Mouse (Mus musculus): ENCODE measurements around the gene Snap23.

Snap23 gene

DNA sequence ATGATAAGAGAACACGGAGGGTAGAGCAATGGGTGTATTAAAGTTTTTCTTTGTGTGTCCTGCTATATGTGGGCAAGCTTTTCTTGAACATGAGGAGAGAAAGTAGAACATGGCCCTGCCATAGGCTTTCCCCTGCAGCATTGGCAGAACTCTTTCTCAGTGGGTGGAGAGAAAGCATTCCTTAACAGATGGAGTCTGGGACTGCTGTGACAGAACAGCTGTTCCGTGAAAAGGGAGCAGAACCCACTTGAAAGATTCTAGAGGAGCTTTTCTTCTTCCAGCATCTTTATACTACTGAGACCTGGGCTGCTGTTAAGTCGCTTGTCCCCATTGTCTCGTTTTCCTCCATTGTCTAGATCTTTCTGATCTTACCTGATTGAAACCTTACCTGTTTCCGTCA, 22.3 kb downstream of the Snap23 start:
- no peak for DNase-seq (ENCODE audit: low read depth, low spot score)

DNA sequence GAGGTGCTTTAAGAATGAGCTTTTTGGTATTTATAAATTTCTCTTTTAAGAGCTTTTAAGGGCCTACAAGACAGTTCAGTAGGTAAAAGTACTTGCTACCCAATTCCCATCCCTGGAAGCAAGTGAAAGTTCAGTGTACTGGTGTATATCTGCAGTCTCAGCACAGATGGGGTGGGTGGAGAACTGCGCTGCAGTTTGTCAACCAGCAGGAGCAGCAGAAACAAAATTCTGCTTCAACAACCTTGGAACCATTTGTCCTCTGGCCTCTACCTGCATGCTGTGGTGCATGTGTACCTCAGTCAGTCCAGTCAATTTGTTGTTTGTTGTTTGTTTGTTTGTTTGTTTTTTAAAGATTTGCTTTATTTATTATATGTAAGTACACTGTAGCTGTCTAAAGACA, 24.8 kb downstream of the Snap23 start:
- DNase-seq (ENCODE audit: low read depth, low spot score), result no peak

DNA sequence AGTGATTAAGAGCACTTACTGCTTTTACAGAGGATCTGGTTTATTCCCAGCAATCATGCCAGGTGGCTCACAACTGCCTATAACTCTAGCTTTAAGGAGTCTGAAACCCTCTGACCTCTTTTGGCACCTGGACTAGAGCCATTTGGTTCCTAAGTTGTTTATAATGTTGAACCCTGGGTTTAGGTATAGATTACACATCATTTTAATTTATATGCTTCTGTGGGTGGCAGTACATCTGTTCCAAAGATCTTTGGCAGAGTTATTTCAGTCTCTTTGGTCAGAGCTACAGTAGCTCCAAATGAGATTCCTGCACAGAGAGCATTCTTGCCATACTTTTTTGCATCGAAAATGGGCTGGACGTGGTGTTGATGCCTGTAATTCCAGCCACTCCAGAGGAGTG, 30.3 kb downstream of the Snap23 start:
- no peak for DNase-seq (ENCODE audit: low read depth, low spot score)

DNA sequence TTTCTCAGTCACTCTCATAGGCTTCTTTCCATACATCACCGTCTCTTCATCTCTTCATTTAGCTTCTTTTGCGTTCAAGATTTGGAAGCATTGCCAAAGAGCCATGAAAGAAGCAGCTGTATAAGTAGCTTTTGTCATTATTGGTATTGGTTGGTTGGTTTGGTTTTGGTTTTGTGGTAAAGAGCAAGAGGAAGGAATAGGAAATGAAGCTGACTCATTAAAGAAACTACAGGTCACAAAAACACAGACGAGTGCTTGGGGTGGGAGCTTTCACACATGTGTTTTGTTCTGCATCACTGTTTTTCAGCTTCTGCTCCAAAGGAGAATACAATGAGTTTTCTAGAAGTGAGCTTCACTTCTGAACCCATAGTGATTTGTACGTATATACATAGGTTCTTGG, 32.0 kb downstream of the Snap23 start:
- DNase-seq (ENCODE audit: low read depth, low spot score), result no peak

DNA sequence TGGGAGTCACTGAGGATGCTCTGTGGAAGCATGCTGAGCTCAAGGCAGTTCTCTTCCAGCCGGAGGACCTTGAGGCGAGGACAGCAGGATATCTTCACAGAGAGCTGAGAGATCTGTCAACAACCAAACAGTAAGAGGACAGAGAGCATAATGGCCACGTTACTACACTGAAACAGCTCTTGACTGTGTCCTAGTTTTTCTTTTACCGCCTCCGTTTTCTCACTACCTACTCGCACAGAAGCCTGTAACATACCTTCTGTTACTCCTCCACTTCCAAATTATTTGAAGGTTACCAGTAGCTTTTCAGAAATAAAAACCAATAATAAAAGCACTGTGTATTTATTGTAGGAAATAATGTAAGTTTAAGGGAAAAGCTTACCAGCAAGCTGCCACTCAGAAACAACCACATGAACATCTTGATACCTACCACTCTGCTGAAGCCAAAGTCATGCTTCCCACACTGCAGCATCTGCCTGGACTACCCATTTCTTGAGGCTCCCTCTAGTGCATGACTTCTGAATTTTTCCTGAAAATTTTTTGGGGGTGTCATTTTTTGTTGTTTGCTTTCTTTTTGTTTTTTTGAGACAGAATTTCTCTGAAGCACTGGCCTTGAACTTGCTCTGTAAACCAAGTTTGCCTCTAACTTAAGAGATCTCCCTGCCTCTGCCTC, 38.7 kb downstream of the Snap23 start:
- no peak for DNase-seq (ENCODE audit: low read depth, low spot score)

DNA sequence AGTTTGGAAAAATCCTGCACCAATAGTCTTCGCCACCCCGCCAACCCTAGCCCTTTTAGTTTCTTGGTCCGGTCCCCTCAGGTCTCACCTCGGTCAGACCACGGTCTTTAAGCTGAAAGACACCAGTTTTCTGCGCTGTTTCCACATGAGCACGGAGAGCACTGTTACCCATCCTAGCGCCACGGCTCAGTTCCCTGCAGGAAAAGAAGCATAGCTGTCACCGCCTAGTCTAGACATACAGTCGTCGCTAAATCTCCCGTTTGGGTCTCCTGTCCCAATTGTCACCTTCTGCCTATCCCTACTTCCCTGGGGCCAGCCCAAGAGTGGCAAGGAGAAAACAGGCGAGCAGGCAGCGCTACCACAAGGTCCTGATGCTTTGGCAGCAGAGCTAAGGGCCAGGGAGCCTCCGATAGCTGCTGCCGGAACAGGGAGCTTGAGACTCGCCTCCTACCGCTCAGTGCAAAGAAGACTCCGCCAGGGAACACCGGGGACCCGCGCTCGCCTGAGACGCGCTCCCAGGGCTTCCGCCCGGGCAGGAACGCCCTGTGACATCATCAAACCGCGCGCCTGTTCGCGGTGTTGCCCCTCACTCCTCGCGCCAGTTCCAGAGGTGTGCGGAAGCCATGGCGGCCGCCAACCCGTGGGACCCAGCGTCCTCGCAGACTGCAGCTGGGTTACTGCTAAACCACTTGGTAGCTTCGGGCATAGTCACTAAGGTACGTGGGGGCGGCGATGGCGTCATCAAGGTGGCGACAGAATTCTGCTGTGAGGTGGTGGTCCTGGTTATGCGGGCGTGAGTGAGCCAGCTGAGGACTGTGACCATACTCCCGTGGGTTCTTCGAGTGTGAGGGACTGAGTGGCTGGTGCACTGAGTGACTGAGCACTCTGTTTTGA, 41.6 kb downstream of the Snap23 start, which contains the start of the genes Haus2 and Lrrc57:
TSS of gene Haus2 (plus strand) at position 554 of the 894 bp plus-strand sequence.
TSS of gene Lrrc57 (minus strand) at position 691 of the 894 bp plus-strand sequence.
- peak; percentile 83 for DNase-seq (ENCODE audit: low read depth, low spot score)

DNA sequence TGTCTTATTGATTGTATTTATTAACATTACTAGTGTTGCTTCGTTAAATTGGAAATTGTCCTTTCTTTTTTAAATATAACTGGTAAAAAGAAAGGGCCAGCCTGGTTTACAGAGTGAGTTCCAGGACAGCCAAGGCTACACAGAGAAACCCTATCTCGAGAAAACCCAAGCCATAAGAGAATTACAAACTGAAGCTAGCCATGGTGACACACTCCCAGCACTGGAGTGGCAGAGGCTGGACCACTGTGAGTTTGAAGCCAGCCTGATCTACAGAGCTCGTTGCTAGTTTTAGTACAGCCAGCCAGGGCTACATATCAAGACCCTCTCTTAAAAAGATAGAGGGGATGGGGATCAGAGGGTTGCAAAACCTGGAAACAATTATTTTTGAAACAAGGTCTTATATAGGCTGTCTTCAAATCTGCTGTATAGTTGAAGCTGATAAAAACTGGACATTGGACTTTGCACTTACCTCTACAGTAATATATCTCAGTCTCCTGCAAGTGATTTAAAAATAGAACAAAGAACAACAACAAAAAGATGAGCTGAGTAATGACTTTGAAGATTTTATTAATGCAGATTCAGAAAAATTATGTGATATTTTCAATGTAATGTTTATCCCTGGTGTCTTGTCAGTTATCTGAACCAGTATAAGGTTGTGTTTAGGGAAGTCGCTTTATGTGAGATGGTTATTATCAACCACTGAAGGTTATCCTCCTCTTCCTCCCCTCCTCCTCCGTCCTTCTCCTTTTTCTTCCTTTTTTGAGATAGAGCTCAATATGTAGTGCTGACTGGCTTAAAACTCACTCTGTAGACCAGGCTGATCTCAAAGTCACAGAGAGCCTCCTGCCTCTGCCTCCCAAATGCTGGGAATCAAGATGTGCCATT, 49.0 kb downstream of the Snap23 start:
- DNase-seq (ENCODE audit: low read depth, low spot score), result no peak

DNA sequence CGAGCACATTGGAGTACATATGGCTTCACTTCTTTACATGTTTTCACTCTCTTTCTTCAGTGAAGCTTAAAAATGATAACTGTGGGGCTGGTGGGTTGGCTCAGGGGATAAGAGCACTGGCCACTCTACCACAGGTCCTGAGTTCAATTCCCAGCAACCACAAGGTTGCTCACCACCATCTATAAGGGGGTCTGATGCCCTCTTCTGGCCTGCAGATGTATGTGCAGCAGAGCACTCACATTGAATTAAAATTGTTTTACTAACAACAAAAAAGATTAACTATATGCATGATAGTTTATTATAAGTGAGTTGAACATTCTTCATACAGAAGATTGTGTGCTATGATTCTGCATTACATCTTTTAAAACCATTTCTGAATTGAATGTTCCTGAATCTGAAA, 52.1 kb downstream of the Snap23 start:
- no peak for DNase-seq (ENCODE audit: low read depth, low spot score)

DNA sequence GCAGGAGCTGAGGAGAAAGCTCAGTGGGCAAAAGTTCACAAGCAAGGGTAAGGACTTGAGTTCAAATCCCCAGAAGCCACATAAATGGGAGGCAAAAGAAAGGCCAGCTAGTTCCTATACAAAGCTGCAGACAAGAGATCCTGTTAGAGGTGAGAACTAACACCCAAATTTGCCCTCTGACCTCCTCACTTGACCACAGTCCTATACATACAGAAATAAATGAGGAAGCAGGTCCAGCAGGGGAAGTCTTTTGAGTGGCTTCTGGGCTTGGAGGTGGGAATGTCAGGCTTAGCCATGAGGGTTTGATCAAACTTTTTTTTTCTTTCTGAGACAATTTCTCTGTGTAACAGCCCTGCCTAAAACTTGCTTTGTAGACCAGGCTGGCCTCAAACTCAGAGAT, 55.4 kb downstream of the Snap23 start:
- no peak for DNase-seq (ENCODE audit: low read depth, low spot score)

DNA sequence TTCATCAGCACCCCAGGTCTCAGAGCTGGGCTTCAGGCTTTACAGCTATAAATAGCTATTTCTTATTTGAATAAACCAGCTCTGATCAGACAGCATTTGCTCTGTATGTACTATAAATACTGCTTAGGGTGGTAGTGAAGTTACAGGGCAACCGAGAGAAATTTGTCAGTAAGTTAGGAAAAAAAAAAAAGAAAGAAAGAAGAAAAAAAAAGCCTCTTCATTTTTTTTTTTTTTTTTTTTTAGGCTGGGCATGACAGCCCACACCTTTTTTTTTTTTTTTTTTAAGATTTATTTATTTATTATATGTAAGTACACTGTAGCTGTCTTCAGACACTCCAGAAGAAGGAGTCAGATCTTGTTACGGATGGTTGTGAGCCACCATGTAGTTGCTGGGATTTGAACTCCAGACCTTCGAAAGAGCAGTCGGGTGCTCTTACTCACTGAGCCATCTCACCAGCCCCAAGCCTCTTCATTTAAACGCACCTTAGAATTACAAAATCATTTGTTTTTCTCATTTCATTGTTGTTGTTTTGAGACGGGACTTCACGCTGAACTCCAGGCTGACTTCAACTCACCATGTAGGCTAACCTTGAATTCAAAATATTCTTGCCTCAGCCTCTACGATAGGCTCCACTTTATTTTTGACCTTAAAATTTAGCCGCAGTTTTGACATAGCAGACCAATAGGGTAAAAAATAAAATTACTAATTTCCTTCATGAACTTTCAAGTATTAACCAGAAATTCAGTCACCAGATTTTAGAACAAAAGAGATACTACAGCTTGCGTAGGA, 60.8 kb downstream of the Snap23 start:
- no peak for DNase-seq (ENCODE audit: low read depth, low spot score)

DNA sequence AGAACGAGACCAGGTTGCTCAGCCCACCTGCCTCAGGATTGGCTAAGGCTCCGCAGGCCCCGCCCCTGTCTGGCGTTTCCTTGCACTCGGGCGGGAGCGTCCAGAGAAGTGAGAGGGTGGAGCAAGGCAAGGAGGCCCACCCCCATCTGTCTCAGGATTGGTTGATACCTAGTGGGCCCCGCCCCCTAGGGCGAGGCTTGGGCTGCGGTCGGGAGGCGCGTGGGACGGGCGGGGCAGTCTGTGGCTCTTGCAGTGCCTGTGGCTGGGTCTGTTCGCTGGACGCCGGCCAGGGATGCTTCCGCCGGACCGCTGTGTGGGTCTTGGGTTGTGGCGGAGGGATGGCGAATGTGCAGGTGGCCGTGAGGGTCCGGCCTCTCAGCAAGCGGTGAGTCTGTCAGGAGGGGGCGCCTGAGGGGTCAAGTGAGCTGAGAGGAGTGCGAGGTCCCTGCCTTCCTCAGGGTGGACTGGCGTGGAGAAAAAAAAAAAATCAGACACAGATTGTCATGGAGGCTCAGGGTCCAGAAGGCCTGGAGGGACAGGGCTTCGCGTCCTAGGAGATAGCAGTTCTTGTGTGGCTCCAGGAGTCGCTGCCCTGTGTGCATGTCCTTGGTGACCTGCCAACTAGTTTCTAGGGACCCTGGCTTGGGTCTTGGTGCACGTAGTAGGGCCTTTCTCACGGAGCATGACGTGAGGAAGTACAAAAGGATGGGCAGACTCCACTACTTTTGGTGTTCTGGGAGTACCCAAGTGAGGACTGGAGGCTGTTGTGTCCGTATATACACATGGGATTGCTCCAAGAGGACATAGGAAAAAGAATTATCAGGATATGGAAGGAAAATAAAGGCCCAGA, 61.6 kb downstream of the Snap23 start, which contains the start of gene Stard9:
TSS of gene Stard9 (plus strand) at position 236 of the 850 bp plus-strand sequence.
- DNase-seq (ENCODE audit: low read depth, low spot score), result peak; percentile 97

DNA sequence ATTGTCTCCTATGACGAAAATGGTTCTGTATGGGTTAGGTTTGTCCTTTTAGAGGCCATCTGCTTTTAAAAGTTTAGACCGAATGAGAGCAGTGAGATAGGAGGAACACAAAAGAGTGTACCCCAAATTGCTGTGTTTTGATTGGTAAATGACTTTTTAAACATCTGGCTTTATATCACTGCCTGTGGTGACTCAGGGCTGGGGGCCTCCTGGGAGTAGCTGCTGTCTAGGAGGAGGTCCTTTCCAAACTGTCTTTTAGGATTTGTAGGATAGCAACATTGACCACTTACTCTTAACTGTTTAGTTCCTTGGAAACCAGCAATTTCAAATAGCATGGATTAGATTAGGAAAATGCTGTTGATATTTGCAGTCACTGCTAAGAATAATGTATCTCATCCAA, 62.8 kb downstream of the Snap23 start:
- DNase-seq (ENCODE audit: low read depth, low spot score), result no peak

DNA sequence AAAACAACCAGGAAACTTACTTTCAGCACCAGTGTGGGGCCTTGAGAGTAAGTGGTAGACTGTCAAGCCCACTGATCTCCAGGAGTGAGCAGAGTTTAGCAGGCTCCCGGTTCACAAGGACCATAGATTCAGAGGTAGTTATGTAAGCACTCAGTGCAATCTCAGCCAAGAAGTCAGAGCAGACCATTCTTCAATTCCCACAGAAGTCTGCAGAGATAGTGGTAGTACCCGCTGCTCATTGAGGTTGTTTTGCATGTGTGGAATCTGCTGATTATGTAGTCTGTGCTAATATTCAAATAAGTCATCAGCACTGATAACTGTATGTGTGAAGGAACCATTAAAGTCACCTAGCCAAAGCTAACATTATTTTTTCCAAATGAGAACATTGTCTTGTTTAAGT, 63.2 kb downstream of the Snap23 start:
- no peak for DNase-seq (ENCODE audit: low read depth, low spot score)

DNA sequence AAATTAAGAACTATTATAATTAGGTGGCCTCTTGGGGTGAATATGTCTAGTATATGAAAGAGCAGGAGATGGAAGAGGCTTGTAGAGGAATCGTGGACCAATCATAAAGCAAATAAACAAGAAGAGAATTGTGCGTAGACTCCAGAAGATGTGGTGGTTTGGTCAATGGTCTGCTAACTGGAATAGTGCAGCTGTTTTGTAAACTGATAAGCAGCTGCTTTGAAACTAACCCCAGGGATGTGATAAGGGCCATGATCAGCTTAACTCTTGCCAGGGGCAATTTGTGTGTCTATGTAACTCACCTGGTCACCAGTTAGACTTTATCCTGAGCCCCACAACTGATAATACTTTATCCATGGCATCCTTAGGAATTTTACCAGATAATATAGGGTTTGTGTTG, 64.0 kb downstream of the Snap23 start:
- no peak for DNase-seq (ENCODE audit: low read depth, low spot score)

DNA sequence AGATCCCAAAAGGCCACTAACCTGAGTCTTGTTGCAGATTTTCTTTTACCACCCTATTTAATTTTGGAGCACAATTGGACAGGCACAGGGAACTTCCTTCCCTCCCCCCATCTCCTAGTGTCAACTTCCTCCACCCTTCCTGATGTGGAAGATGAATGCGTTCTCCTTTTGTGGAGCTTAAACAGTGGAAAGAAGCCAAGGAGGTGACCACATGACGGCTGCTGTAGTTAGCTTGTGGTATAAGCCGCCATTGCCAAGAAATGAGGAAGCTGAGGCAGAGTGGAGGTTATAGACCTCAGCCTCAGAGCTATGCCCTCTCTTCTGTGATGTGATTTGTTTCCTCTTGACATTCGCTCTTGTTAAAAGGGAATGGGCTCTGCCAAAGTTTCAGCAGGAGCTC, 64.5 kb downstream of the Snap23 start:
- DNase-seq (ENCODE audit: low read depth, low spot score), result no peak

DNA sequence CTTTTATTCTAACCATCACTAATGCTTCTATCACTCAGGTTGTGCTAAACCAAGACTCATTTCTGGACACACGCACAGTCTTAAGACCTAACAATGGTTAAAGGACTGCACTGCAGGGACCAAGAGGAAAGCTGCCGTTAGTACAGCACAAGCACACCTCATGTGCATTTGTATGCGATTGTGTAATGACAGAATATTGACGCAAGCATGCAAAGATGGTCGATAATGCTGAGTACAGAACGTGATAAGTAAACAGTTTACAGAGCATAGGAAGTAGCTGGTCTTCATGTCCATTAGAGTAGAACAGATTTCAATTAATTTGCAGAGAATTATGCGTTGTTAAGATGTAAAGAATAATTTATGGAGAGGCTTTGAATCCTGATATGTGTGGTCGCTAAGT, 73.4 kb downstream of the Snap23 start:
- no peak for DNase-seq (ENCODE audit: low read depth, low spot score)

DNA sequence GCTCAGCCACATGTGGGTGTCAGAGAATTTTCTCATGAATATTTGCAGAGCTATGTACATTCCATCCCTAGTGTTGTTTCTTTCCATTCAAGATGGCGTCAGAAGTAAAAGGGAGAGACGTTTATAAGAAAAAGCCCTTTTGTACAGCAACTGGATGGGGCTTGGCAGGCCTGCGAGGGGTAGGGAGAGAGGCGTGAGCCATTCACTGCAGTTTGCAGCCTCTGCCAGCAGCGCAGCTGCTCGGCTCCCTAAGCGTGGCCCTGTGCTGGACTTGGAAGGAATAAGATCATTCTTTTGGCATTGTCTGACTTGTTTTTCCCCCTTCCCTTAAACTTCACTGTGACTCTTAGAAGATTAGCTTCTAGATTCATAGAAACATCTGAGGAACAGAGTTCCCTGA, 76.4 kb downstream of the Snap23 start:
- DNase-seq (ENCODE audit: low read depth, low spot score), result no peak

DNA sequence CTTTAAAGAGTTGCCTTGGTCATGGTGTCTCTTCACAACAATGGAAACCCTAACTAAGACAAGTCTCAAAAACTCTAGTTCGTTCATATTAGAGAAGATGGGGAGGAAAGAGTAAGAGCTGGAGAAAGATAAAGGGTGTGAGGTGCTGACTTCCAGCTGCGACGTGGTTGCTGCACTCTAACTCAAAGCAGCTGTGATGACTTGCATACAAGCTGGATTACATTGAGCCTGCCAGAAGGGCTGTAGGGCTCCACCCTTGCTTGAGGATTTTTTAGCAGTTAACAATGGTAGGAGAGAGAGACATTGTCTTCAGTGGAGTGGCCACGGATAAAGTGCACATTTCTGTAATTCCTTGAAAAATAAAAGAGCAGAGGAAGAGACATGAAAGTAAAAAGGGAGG, 79.3 kb downstream of the Snap23 start:
- DNase-seq (ENCODE audit: low read depth, low spot score), result no peak

Measured in retina, postnatal 7 days (tissue).